Mouse (Mus musculus): ENCODE results near the gene Asl.

DNA sequence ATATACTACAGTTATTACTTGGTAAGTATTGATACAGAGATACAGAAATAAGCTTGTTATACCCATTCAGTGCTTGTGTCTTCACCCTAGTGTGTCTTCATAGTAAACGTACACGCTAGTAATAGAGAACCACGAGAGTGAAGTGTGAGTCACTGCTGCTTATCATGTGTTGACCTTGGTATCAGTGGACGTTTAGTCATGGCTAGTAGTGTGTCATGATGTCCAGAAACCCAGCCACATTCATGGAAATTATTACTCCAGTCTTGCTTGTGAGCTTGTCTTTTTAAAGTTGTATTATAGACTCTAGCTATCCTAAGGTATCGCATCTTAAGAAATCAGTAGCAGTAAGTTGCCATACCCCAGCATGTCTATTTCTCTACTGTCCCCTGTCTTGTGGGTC, 50.4 kb downstream of the Asl start:
- TF ChIP-seq CTCF (IDR thresholded peaks at IDR 0.05; ENCODE audit: control insufficient read depth, insufficient read depth, low read length) (no peak), POLR2A (IDR thresholded peaks at IDR 0.05; ENCODE audit: borderline replicate concordance, control insufficient read depth, low read depth, low read length) (no peak)
